Mouse (Mus musculus) pancreas, adult 10 weeks (tissue): Measurements from ENCODE around the gene Usp25. TPM values are rescaled to one million over a fixed set of nuclear protein-coding genes. Genes with fewer than 3 reads are reported as not detected.

Experiments used
- polyA plus RNA-seq: library from polyadenylated mRNA; stranded (reverse); fragments of 350-450 nt; fragmentation: Illumina TruSeq; extraction: RNeasy Lipid Tissue Mini Kit (QIAGEN cat#74804); gene quantifications from one replicate; pipeline ENCODE4 v1.2.3, GENCODE M21; 2015; ENCODE audit warnings: low read depth, low replicate concordance; ENCODE audit not compliant: insufficient read depth

The Usp25 gene
- polyA plus RNA-seq, result 5.7 TPM

GRCm38 (mm10) chr16:77013427-77014320 is at the start of gene Usp25:
Usp25 (plus strand) TSS chr16:77013706.

